Mouse (Mus musculus) hindbrain, embryonic 16.5 days (tissue): ENCODE results near the gene R3hdm2. TPM values are rescaled to one million over a fixed set of nuclear protein-coding genes. Genes with fewer than 3 reads are reported as not detected.

ENCODE experiments used
- ATAC-seq: fragments of 200-750 bp; cut with Nextera tagmentation; 2 replicates; pipeline ENCODE4 v1.8.0; 2017; ENCODE audit warnings: moderate TSS enrichment, moderate library complexity
- H3K27ac ChIP-seq: fragments of 300-500 bp; sonication (generic); 2 replicates; pipeline ENCODE4 v1.5.1; 2014; ENCODE audit warnings: low read depth, mild to moderate bottlenecking, control low read depth, low read length, moderate library complexity
- H3K27me3 ChIP-seq: fragments of 300-500 bp; sonication (generic); replicated peaks from 2 replicates; pipeline ENCODE4 v1.6.1; 2014; ENCODE audit warnings: low read length; ENCODE audit not compliant: control insufficient read depth, insufficient read depth
- H3K36me3 ChIP-seq: fragments of 300-500 bp; sonication (generic); 2 replicates; pipeline ENCODE4 v1.6.1; 2014; ENCODE audit warnings: mild to moderate bottlenecking, low read length, moderate library complexity, mixed read lengths; ENCODE audit not compliant: control insufficient read depth, insufficient read depth
- H3K4me1 ChIP-seq: fragments of 300-500 bp; sonication (generic); 2 replicates; pipeline ENCODE4 v1.6.1; 2014; ENCODE audit warnings: low read depth, low read length; ENCODE audit not compliant: control insufficient read depth, insufficient read depth
- H3K4me2 ChIP-seq: fragments of 300-500 bp; sonication (generic); 2 replicates; pipeline ENCODE4 v1.6.1; 2014; ENCODE audit warnings: mild to moderate bottlenecking, low read length, control low read depth, moderate library complexity
- H3K4me3 ChIP-seq: fragments of 300-500 bp; sonication (generic); 2 replicates; pipeline ENCODE4 v1.5.1; 2014; ENCODE audit warnings: mild to moderate bottlenecking, low read length, control low read depth, moderate library complexity
- H3K9ac ChIP-seq: fragments of 300-500 bp; sonication (generic); 2 replicates; pipeline ENCODE4 v1.6.1; 2014; ENCODE audit warnings: low read depth, mild to moderate bottlenecking, control low read depth, low read length, moderate library complexity
- H3K9me3 ChIP-seq: fragments of 300-500 bp; sonication (generic); 2 replicates; pipeline ENCODE4 v1.6.1; 2014; ENCODE audit warnings: mild to moderate bottlenecking, low read length, moderate library complexity; ENCODE audit not compliant: control insufficient read depth
- WGBS: fragments of 180-500 bp; shearing (Covaris S2); extraction: QIAGEN DNeasy Blood & Tissue Kit; methylation state at CpG from one replicate; pipeline ENCODE4 v1.1.7; 2014; 5-methylcytosine and 5-hydroxymethylcytosine counted together
- polyA plus RNA-seq: library from polyadenylated mRNA; unstranded; fragments of >200 nt; fragmentation: Nextera tagmentation; extraction: Ambion mirVana; gene quantifications from 2 replicates; pipeline ENCODE4 v1.2.1, GENCODE M21; 2015

The R3hdm2 gene
- polyA plus RNA-seq, 1 experiment from 2014 or later = 34.0 TPM

DNA sequence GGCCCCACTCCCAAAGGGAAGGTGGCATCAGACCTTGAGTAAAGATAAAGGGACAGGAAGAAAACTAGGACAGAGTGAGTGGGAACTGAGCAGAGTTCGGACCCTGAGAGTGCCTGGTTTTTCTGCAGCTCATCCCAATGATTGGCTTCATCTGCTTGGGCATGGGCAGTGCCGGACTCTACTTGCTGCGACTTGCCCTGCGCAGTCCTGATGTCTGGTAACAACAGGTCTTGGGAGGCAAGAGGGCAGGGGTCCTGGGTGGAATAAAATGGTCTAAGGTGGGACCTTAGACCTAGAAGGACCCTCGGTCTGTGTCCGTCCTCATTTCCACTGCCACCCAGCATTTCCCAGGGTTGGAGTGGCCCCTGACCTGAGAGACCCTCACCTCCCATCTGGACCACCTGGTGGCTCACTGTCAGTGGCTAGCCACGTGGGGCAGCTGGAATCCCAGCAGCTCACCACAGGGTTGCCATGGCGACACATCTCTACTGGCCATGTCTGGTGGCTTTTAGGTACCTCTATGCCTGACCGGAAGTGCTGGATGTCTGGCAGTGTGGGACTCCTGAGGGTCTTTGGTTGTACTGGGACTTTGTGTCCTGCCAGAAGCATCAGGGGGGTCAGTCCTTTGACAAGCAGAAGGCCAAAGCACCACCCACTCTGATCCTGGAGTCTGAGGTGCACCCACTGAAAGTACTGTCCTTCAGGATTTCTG lies 135.3 kb downstream of the R3hdm2 start:
- Histone ChIP-seq H3K4me3 (no peak overlapping the region), H3K27ac (0 out of 2 replicates have a peak overlapping the region, but pooled peaks have one; percentile 39), H3K4me1 (peaks cover 48% of the 10 kb centered on the region), H3K27me3 (0 out of 2 replicates have a peak, but pooled peaks cover 2% of the 10 kb centered on the region), H3K4me2 (no peak overlapping the region), H3K36me3 (peaks cover 11% of the 10 kb centered on the region), H3K9ac (no peak overlapping the region), H3K9me3 (no peaks in the 10 kb centered on the region)
- WGBS = 27% methylated on average over 9 of the region's 9 CpGs
- ATAC-seq = no peak

DNA sequence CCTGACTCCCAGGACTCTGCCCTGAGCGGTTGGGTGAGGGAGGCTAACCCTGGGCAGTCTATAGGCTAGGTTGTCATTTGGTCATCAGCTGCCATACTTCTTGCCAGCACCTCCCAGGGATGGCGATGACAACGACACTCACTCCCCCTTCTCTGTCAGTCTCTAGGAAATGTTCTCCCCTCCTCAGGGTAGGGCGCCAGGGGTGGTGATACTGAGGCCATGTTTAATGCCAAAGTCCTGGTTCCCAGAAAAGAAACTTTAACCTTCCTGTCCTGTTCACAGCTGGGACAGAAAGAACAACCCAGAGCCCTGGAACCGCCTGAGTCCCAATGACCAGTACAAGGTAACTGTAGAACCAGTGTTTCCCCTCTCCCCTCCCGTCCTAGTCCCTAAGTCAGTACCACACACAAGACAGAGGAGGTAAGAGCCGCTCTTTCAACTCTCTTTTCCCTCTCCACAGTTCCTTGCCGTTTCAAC lies 135.9 kb downstream of the R3hdm2 start:
- Histone ChIP-seq H3K4me1 (peaks cover 46% of the 10 kb centered on the region), H3K9ac (no peak overlapping the region), H3K4me2 (no peak overlapping the region), H3K9me3 (no peaks in the 10 kb centered on the region), H3K27me3 (peaks cover 2% of the 10 kb centered on the region; the same call in 1 of the 2 replicates), H3K4me3 (no peak overlapping the region), H3K36me3 (peaks cover 11% of the 10 kb centered on the region), H3K27ac (no peak overlapping the region)
- 18% methylated on average over 8 of the region's 8 CpGs for WGBS
- no peak for ATAC-seq

- H3K4me2 ChIP-seq = peak overlapping the region; percentile 20; the same call in 1 of the 2 replicates
- no peak overlapping the region for H3K27ac ChIP-seq
- 6% methylated on average over 29 of the region's 30 CpGs for WGBS
- no peak overlapping the region for H3K4me3 ChIP-seq
- peaks cover 11% of the 10 kb centered on the region for H3K36me3 ChIP-seq
- peaks cover 49% of the 10 kb centered on the region for H3K4me1 ChIP-seq
- H3K9me3 ChIP-seq = no peaks in the 10 kb centered on the region
- no peak for ATAC-seq
- H3K9ac ChIP-seq = peak overlapping the region; percentile 31; the same call in 1 of the 2 replicates
- peaks cover 2% of the 10 kb centered on the region; the same call in 1 of the 2 replicates for H3K27me3 ChIP-seq
Observed at GRCm38 (mm10) chr10:127516576-127517260, 136.6 kb downstream of the R3hdm2 start.

GRCm38 (mm10) chr10:127517941-127518340 lies 137.8 kb downstream of the R3hdm2 start:
- Histone ChIP-seq H3K4me2 (no peak overlapping the region), H3K9ac (no peak overlapping the region), H3K36me3 (peaks cover 11% of the 10 kb centered on the region), H3K4me1 (peaks cover 39% of the 10 kb centered on the region), H3K4me3 (no peak overlapping the region), H3K9me3 (no peaks in the 10 kb centered on the region), H3K27me3 (peaks cover 2% of the 10 kb centered on the region; the same call in 1 of the 2 replicates), H3K27ac (no peak overlapping the region)
- WGBS = 95% methylated on average over 22 of the region's 22 CpGs
- ATAC-seq = no peak

DNA sequence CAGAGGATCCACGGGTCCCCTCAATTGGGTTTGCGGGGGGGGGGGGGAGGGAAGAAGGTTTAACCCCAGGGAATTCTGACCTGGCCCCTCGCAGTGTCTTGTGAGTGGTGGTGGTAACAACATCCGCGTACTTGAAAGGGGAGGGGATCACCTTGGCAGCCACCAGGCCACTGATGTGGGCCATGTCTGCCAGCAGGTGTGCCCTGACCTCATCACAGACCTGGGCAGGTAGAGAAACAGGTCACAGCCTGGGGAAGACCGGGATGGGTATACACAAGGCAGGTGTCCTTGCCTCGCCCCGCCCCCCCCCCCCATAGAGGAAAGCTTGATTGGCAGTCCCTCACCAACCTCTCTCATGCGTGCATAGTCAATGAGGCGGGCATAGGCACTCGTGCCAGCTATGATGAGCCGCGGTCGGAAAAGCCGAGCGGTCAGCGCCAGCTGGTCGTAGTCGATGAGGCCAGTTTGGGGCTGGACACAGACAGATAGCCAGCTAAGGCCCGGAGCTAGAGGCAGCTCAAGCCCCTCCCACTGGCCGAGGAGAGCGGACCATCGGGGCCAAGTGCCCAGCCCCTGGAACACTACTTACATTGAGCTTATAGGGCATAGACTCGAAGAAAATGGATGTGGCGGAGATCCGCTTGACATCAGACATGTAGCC lies 139.0 kb downstream of the R3hdm2 start:
- Histone ChIP-seq H3K4me1 (peaks cover 26% of the 10 kb centered on the region), H3K9me3 (no peaks in the 10 kb centered on the region), H3K27ac (no peak overlapping the region), H3K27me3 (peaks cover 2% of the 10 kb centered on the region; the same call in 1 of the 2 replicates), H3K36me3 (peaks cover 11% of the 10 kb centered on the region), H3K4me2 (no peak overlapping the region), H3K9ac (no peak overlapping the region), H3K4me3 (no peak overlapping the region)
- WGBS = 95% methylated on average over 26 of the region's 26 CpGs
- no peak for ATAC-seq

DNA sequence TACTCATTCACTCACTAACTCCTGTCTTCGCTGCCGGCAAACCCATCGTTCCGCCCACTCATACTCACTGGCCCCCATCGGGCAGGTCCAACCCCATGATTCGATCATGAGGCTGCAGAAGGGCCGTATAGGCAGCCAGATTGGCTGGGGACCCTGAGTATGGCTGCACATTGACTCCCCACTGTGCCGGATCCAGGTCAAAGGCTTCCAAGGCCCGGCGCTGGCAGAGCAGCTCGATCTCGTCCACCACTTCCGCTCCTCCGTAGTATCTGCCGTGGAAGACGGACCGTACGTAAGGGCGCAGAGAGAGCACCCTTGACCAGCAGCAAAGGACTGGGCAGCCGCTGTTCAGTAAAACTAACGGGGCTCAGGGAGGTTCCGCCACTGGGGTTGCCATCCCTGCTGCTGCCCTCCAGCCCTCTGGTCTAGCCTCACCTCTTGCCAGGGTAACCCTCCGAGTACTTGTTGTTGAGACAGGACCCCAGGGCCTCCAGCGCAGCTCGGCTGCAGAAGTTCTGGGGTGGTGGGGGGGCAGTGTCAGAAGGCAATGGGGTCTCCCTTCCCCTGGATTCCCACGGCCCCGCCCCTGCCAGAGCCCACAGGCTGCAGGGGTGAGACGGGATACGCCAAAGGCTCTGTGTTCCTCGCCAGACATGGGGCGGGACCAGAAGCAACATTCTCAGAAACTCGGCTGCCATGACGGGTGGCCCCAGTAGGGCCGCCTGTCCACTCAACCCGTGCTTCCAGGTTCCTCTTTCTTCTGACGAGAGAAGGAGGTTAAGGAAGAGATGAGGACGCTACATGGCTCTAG lies 140.0 kb downstream of the R3hdm2 start:
- ATAC-seq = no peak
- 94% methylated on average over 37 of the region's 37 CpGs for WGBS
- Histone ChIP-seq H3K4me1 (peaks cover 31% of the 10 kb centered on the region), H3K4me3 (no peak overlapping the region), H3K27ac (no peak overlapping the region), H3K27me3 (peaks cover 2% of the 10 kb centered on the region; the same call in 1 of the 2 replicates), H3K4me2 (no peak overlapping the region), H3K36me3 (peaks cover 11% of the 10 kb centered on the region), H3K9me3 (no peaks in the 10 kb centered on the region), H3K9ac (no peak overlapping the region)

GRCm38 (mm10) chr10:127520714-127521357 lies 140.7 kb downstream of the R3hdm2 start:
- Histone ChIP-seq H3K4me2 (peak overlapping the region; percentile 90; the same call in 1 of the 2 replicates), H3K9me3 (no peaks in the 10 kb centered on the region), H3K36me3 (peaks cover 11% of the 10 kb centered on the region), H3K4me1 (peaks cover 31% of the 10 kb centered on the region), H3K9ac (peak overlapping the region; percentile 38), H3K27me3 (peaks cover 2% of the 10 kb centered on the region; the same call in 1 of the 2 replicates), H3K27ac (no peak overlapping the region), H3K4me3 (no peak overlapping the region)
- WGBS = 74% methylated on average over 20 of the region's 20 CpGs
- no peak for ATAC-seq

DNA sequence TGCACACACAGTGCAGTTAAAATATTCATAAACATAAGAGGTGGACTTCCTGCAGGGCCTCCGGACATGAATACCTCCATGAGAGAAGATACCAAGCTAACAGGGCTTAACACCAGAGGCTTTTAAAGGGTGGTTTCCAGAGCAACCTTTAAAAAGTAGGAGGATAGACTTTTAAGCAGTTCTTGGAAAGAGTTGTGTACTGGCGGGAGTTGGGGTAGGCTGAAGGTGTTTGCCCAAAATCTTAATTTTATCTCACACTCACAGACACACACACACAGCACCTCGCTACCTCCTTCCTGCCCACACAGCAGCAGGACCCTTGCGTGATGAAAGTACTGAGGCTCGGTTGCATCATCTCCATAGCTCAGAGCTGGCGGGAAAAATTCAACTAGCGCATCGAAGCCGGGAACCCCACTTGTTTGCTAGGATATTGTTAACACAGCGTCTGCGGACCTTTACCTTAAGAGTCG lies 141.5 kb downstream of the R3hdm2 start:
- Histone ChIP-seq H3K27me3 (peaks cover 4% of the 10 kb centered on the region; the same call in 1 of the 2 replicates), H3K9ac (peak overlapping the region; percentile 73), H3K4me3 (peak overlapping the region; percentile 65), H3K27ac (no peak overlapping the region), H3K4me1 (peaks cover 35% of the 10 kb centered on the region), H3K4me2 (peak overlapping the region; percentile 90), H3K9me3 (no peaks in the 10 kb centered on the region), H3K36me3 (peaks cover 11% of the 10 kb centered on the region)
- 11% methylated on average over 12 of the region's 12 CpGs for WGBS
- ATAC-seq = no peak
